Mouse (Mus musculus) spleen, adult 2 months (tissue): ENCODE results near the gene Fbxl21. TPM values are rescaled to one million over a fixed set of nuclear protein-coding genes. Genes with fewer than 3 reads are reported as not detected.

Experiments used
- DNase-seq, 2 experiments: peaks; one replicate each; pipeline versions ENCODE4 v3.0.0 to v3.0.0-alpha.2; 2012 to 2021; ENCODE audit warnings: low spot score in 2 of 2, low read depth in 1 of 2
- H3K27ac ChIP-seq: fragments of 200-500 bp; 2 replicates; pipeline ENCODE4 v1.5.1; 2012; ENCODE audit warnings: low read length, inconsistent platforms; ENCODE audit not compliant: insufficient read depth
- H3K27me3 ChIP-seq: fragments of 200-500 bp; 2 replicates; pipeline ENCODE4 v1.6.1; 2012; ENCODE audit warnings: mild to moderate bottlenecking, moderate library complexity, low read length, inconsistent platforms; ENCODE audit not compliant: control insufficient read depth, insufficient read depth
- H3K36me3 ChIP-seq: fragments of 200-500 bp; 2 replicates; pipeline ENCODE4 v1.6.1; 2012; ENCODE audit warnings: mild to moderate bottlenecking, low read length, inconsistent platforms; ENCODE audit not compliant: control insufficient read depth, insufficient read depth
- H3K4me1 ChIP-seq: fragments of 200-500 bp; 2 replicates; pipeline ENCODE4 v1.6.1; 2011; ENCODE audit warnings: inconsistent platforms; ENCODE audit not compliant: control insufficient read depth, insufficient read depth, insufficient read length
- H3K4me3 ChIP-seq: fragments of 200-500 bp; 2 replicates; pipeline ENCODE4 v1.5.1; 2011; ENCODE audit warnings: mild to moderate bottlenecking, inconsistent platforms; ENCODE audit not compliant: insufficient read depth, insufficient read length; ENCODE audit errors: extremely low read depth
- CTCF ChIP-seq: fragments of 200-500 bp; IDR thresholded peaks from 2 replicates; pipeline ENCODE4 v1.5.1; 2011; ENCODE audit warnings: mild to moderate bottlenecking, inconsistent platforms; ENCODE audit not compliant: insufficient read depth, insufficient read length, insufficient replicate concordance; ENCODE audit errors: extremely low read depth
- POLR2A ChIP-seq: fragments of 200-500 bp; IDR thresholded peaks from 2 replicates; pipeline ENCODE4 v1.6.1; 2011; ENCODE audit warnings: low read depth, low read length, inconsistent platforms
- WGBS: fragments of 180-500 bp; shearing (Covaris S2); methylation state at CpG from one replicate; pipeline ENCODE4 v1.1.7; 2018; 5-methylcytosine and 5-hydroxymethylcytosine counted together
- polyA plus RNA-seq: library from polyadenylated mRNA; depleted of rRNA; stranded (reverse); fragments of >200 nt; gene quantifications from 2 replicates; pipeline ENCODE4 v1.2.3, GENCODE M21; 2012; rRNA removed

Gene Fbxl21
- polyA plus RNA-seq, 1 experiment = 0.41 TPM

DNA sequence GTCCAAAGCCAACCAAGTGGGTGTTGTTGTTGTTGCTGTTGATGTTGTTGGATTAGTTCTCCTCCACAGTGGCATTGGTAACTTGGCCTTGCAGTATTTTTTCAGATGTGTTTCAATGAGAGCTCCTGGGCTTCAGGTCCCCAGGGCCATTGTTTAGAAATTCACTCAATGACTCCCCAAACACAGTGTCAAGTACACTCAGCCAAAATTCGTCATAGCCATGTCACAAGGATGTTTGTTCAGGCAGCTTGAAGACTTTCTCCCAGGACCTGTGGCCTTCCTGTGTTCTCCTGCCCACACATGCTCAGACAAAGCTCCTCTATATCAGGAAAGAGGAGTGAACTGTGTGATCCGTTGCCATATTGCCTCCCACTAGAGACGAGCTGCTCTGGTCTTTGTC lies 63.8 kb downstream of the Fbxl21 start:
- TF ChIP-seq POLR2A (no peak), CTCF (no peak)
- H3K4me1 ChIP-seq = no peaks in the 10 kb centered on the region
- DNase-seq = no peak
- 89% methylated on average over 3 of the region's 3 CpGs for WGBS
- no peaks in the 10 kb centered on the region for H3K27me3 ChIP-seq
- H3K27ac ChIP-seq = no peak overlapping the region
- H3K4me3 ChIP-seq = no peak overlapping the region
- H3K36me3 ChIP-seq = no peaks in the 10 kb centered on the region

Other genes with a start within 250 kb of the Fbxl21 start
- 0.43 and 0.46 TPM in 2 replicates for gene Cxcl14, start 225.9 kb upstream of the Fbxl21 start, polyA plus RNA-seq
- not detected in 2 replicates for gene Gm3045, start 95.9 kb upstream of the Fbxl21 start, polyA plus RNA-seq
- 0.02 TPM in 2 replicates for gene Slc25a48, start 84.1 kb upstream of the Fbxl21 start, polyA plus RNA-seq
- gene Il9, start 40.2 kb upstream of the Fbxl21 start, polyA plus RNA-seq = not detected in 2 replicates
- gene Lect2, start 26.0 kb downstream of the Fbxl21 start, polyA plus RNA-seq = not detected in 2 replicates
- gene Tgfbi, start 87.1 kb downstream of the Fbxl21 start, polyA plus RNA-seq = 56.0 and 74.3 TPM in 2 replicates
- gene Smad5, start 180.5 kb downstream of the Fbxl21 start, polyA plus RNA-seq = 10.2 and 12.0 TPM in 2 replicates
- 0.25 and 0.48 TPM in 2 replicates for gene Gm45623, start 231.4 kb downstream of the Fbxl21 start, polyA plus RNA-seq